Mouse (Mus musculus): ENCODE data around the gene Fndc8. TPM values are rescaled to one million over a fixed set of nuclear protein-coding genes. Genes with fewer than 3 reads are reported as not detected.
"Not testable (repeated sequence)": the region's sequence is repeated elsewhere in the genome, so short reads cannot be mapped to it uniquely, and the experiment has no call there.

Fndc8 gene
- polyA plus RNA-seq, 1 experiment from 2014 or later, result 1.0 TPM

DNA sequence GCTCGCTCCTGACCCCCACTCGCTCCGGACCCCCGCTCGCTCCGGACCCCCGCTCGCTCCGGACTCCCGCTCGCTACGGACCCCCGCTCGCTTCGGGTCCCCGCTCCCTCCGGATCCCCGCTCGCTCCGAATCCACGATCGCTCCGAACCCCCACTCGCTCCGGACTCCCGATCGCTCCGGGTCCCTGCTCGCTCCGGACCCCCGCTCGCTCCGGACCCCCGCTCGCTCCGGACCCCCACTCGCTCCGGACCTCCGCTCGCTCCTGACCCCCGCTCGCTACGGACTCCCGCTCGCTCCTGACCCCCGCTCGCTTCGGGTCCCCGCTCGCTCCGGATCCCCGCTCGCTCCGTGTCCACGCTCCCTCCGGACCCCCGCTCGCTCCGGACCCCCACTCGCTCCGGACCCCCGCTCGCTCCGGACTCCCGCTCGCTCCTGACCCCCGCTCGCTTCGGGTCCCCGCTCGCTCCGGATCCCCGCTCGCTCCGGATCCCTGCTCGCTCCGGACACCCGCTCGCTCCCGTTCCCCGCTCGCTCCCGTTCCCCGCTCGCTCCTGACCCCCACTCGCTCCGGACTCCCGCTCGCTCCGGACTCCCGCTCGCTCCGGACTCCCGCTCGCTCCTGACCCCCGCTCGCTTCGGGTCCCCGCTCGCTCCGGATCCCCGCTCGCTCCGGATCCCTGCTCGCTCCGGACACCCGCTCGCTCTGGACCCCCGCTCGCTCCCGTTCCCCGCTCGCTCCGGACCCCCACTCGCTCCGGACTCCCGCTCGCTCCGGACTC is 39.9 kb downstream of the Fndc8 start:
- peaks cover 46% of the 10 kb centered on the region for H3K27me3 ChIP-seq (ENCODE audit: control insufficient read depth, insufficient read depth, low read depth, low read length)
- H3K9me3 ChIP-seq (replicated peaks; ENCODE audit: control insufficient read depth, low read length, poor library complexity, severe bottlenecking); ATAC-seq; H3K27ac ChIP-seq (ENCODE audit: low read length); H3K36me3 ChIP-seq (ENCODE audit: control insufficient read depth, insufficient read depth, low read length): not testable (repeated sequence)
- peak overlapping the region; percentile 58 for H3K9ac ChIP-seq (ENCODE audit: low read depth, low read length)
- peak overlapping the region; percentile 50 for H3K4me3 ChIP-seq (ENCODE audit: low read depth, low read length)
- H3K4me2 ChIP-seq (ENCODE audit: low read length), result peak overlapping the region; percentile 97
- WGBS, result under 1% methylated on average over 90 of the region's 119 CpGs
- H3K4me1 ChIP-seq (ENCODE audit: control insufficient read depth, insufficient read depth, low read length), result peaks cover 12% of the 10 kb centered on the region

GRCm38 (mm10) chr11:82933186-82933585 is 41.3 kb downstream of the Fndc8 start:
- no peak for ATAC-seq
- Histone ChIP-seq H3K9me3 (replicated peaks; ENCODE audit: control insufficient read depth, low read length, poor library complexity, severe bottlenecking) (no peaks in the 10 kb centered on the region), H3K4me1 (ENCODE audit: control insufficient read depth, insufficient read depth, low read length) (peaks cover 12% of the 10 kb centered on the region), H3K9ac (ENCODE audit: low read depth, low read length) (no peak overlapping the region), H3K4me2 (ENCODE audit: low read length) (peak overlapping the region; percentile 97), H3K27ac (ENCODE audit: low read length) (no peak overlapping the region), H3K27me3 (ENCODE audit: control insufficient read depth, insufficient read depth, low read depth, low read length) (peaks cover 46% of the 10 kb centered on the region), H3K4me3 (ENCODE audit: low read depth, low read length) (peak overlapping the region; percentile 50), H3K36me3 (ENCODE audit: control insufficient read depth, insufficient read depth, low read length) (no peaks in the 10 kb centered on the region)
- WGBS, result 2% methylated on average over 16 of the region's 29 CpGs

DNA sequence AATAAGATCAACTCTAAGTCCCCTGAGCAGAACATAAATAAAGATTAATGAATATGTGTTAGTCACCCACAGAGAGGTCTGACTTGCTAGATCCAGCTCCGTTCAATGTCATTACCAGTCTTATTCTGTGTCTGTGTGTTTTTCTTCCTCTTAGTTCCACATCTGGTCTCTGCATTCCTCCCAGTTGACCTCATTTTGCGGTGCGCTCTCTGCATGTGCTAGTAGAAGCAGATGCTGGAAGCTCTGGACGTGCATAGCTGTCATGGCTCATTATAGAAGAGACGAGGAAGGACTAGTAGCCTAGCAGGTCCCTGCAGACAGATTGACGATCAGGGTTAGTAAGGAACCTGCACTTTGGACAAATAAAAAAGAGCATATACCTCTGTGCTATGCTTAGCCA is 51.4 kb downstream of the Fndc8 start:
- ATAC-seq, result no peak
- H3K4me2 ChIP-seq (ENCODE audit: low read length), result no peak overlapping the region
- H3K9ac ChIP-seq (ENCODE audit: low read depth, low read length), result no peak overlapping the region
- WGBS, result 63% methylated on average over 6 of the region's 6 CpGs
- H3K9me3 ChIP-seq (replicated peaks; ENCODE audit: control insufficient read depth, low read length, poor library complexity, severe bottlenecking), result no peaks in the 10 kb centered on the region
- peaks cover 4% of the 10 kb centered on the region for H3K27me3 ChIP-seq (ENCODE audit: control insufficient read depth, insufficient read depth, low read depth, low read length)
- no peaks in the 10 kb centered on the region for H3K36me3 ChIP-seq (ENCODE audit: control insufficient read depth, insufficient read depth, low read length)
- H3K4me1 ChIP-seq (ENCODE audit: control insufficient read depth, insufficient read depth, low read length), result no peaks in the 10 kb centered on the region
- no peak overlapping the region for H3K4me3 ChIP-seq (ENCODE audit: low read depth, low read length)
- H3K27ac ChIP-seq (ENCODE audit: low read length), result no peak overlapping the region

DNA sequence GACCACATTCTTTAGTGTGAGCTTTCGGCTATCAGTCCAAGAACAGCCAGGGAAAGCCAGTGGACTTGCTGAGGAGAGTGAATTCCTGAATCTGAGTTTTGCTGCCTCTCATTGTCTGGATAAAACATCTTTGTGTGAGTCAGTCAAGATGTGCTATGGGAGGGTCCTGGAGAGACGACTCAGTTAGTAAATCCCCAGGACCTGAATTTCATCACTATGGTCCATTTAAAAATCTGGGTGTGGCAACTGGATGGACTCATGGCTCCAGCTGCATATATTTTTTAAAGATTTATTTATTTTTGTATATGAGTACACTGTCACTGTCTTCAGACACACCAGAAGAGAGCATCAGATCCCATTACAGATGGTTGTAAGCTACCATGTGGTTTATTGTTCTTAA is 53.7 kb downstream of the Fndc8 start:
- Histone ChIP-seq H3K36me3 (ENCODE audit: control insufficient read depth, insufficient read depth, low read length) (no peaks in the 10 kb centered on the region), H3K27me3 (ENCODE audit: control insufficient read depth, insufficient read depth, low read depth, low read length) (peaks cover 5% of the 10 kb centered on the region), H3K9ac (ENCODE audit: low read depth, low read length) (no peak overlapping the region), H3K4me2 (ENCODE audit: low read length) (no peak overlapping the region), H3K4me1 (ENCODE audit: control insufficient read depth, insufficient read depth, low read length) (no peaks in the 10 kb centered on the region), H3K9me3 (replicated peaks; ENCODE audit: control insufficient read depth, low read length, poor library complexity, severe bottlenecking) (no peaks in the 10 kb centered on the region), H3K4me3 (ENCODE audit: low read depth, low read length) (no peak overlapping the region), H3K27ac (ENCODE audit: low read length) (no peak overlapping the region)
- no peak for ATAC-seq
- 72% methylated on average over 2 of the region's 2 CpGs for WGBS

DNA sequence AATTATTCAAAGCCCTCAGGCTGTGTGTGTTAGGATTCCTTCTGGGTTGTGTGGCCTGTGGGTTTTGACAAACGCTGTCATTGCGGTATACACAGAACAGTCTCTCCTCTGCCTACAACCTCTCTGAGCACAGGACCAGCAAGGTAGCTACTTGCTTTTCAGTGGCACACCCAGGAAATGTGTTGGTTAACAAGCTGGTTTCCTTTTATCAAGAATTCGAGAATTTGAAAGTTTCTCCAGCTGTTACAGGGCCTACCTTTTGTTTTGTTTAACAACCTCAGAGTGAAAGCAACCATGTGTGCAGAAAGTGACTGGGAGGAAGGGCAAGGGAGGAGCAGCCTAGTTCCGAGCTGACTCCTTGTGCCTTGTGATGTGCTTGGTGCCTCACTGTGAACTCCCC is 55.5 kb downstream of the Fndc8 start:
- H3K36me3 ChIP-seq (ENCODE audit: control insufficient read depth, insufficient read depth, low read length), result no peaks in the 10 kb centered on the region
- no peak overlapping the region for H3K9ac ChIP-seq (ENCODE audit: low read depth, low read length)
- H3K4me1 ChIP-seq (ENCODE audit: control insufficient read depth, insufficient read depth, low read length), result no peaks in the 10 kb centered on the region
- no peak overlapping the region for H3K4me2 ChIP-seq (ENCODE audit: low read length)
- H3K27ac ChIP-seq (ENCODE audit: low read length), result no peak overlapping the region
- peaks cover 17% of the 10 kb centered on the region for H3K27me3 ChIP-seq (ENCODE audit: control insufficient read depth, insufficient read depth, low read depth, low read length)
- no peak for ATAC-seq
- 44% methylated on average over 4 of the region's 4 CpGs for WGBS
- no peak overlapping the region for H3K4me3 ChIP-seq (ENCODE audit: low read depth, low read length)
- no peaks in the 10 kb centered on the region for H3K9me3 ChIP-seq (replicated peaks; ENCODE audit: control insufficient read depth, low read length, poor library complexity, severe bottlenecking)

DNA sequence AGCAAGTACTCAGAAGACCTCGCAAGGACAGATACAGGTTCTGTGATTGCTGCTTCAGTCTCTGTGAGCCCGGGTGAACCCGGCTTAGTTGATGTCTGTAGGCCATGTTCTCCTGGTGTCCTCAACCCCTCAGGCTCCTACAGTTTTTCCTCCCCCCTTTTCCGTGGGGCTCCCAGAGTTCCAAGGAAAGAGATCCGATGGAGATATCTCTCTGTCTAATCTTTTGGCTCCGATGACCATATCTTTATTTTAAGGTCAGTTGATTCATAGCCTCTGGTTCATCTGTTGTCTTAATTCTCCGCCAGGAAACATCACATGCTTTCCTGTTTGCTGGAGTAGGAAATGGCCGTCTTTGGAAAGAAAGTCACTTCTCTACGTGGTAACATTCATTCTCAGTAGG is 57.1 kb downstream of the Fndc8 start:
- H3K27ac ChIP-seq (ENCODE audit: low read length), result no peak overlapping the region

More for the DNA sequence above, 57.1 kb downstream of the Fndc8 start:
- ATAC-seq, result no peak
- Histone ChIP-seq H3K36me3 (ENCODE audit: control insufficient read depth, insufficient read depth, low read length) (no peaks in the 10 kb centered on the region), H3K4me3 (ENCODE audit: low read depth, low read length) (no peak overlapping the region), H3K9me3 (replicated peaks; ENCODE audit: control insufficient read depth, low read length, poor library complexity, severe bottlenecking) (no peaks in the 10 kb centered on the region), H3K4me2 (ENCODE audit: low read length) (no peak overlapping the region), H3K27me3 (ENCODE audit: control insufficient read depth, insufficient read depth, low read depth, low read length) (peaks cover 28% of the 10 kb centered on the region), H3K9ac (ENCODE audit: low read depth, low read length) (no peak overlapping the region), H3K4me1 (ENCODE audit: control insufficient read depth, insufficient read depth, low read length) (no peaks in the 10 kb centered on the region)
- 88% methylated on average over 9 of the region's 9 CpGs for WGBS

Other genes with a start within 250 kb of the Fndc8 start
- 0.25 and 0.46 TPM in 2 replicates for gene Cct6b, start 127.8 kb upstream of the Fndc8 start, polyA plus RNA-seq (2015; fragmentation: Nextera tagmentation; extraction: Ambion mirVana)
- gene Zfp830, start 127.8 kb upstream of the Fndc8 start, polyA plus RNA-seq (2015; fragmentation: Nextera tagmentation; extraction: Ambion mirVana), result 26.6 and 29.6 TPM in 2 replicates
- gene Lig3, start 111.0 kb upstream of the Fndc8 start, polyA plus RNA-seq (2015; fragmentation: Nextera tagmentation; extraction: Ambion mirVana), result 25.6 and 28.5 TPM in 2 replicates
- gene Rffl, start 20.9 kb upstream of the Fndc8 start, polyA plus RNA-seq (2015; fragmentation: Nextera tagmentation; extraction: Ambion mirVana), result 3.9 and 4.2 TPM in 2 replicates
- 13.6 and 13.7 TPM in 2 replicates for gene Rad51d, start 1.5 kb upstream of the Fndc8 start, polyA plus RNA-seq (2015; fragmentation: Nextera tagmentation; extraction: Ambion mirVana)
- 35.7 and 36.8 TPM in 2 replicates for gene Nle1, start 16.3 kb downstream of the Fndc8 start, polyA plus RNA-seq (2015; fragmentation: Nextera tagmentation; extraction: Ambion mirVana)
- 0.78 and 1.5 TPM in 2 replicates for gene Unc45b, start 18.4 kb downstream of the Fndc8 start, polyA plus RNA-seq (2015; fragmentation: Nextera tagmentation; extraction: Ambion mirVana)
- 1.4 and 1.6 TPM in 2 replicates for gene Slfn5, start 59.2 kb downstream of the Fndc8 start, polyA plus RNA-seq (2015; fragmentation: Nextera tagmentation; extraction: Ambion mirVana)
- gene Slfn9, start 99.7 kb downstream of the Fndc8 start, polyA plus RNA-seq (2015; fragmentation: Nextera tagmentation; extraction: Ambion mirVana), result 1.7 and 1.9 TPM in 2 replicates
- 0.09 and 0.14 TPM in 2 replicates for gene Slfn8, start 128.7 kb downstream of the Fndc8 start, polyA plus RNA-seq (2015; fragmentation: Nextera tagmentation; extraction: Ambion mirVana)
- gene Slfn2, start 173.0 kb downstream of the Fndc8 start, polyA plus RNA-seq (2015; fragmentation: Nextera tagmentation; extraction: Ambion mirVana), result 0.61 and 1.1 TPM in 2 replicates
- gene Slfn1, start 224.7 kb downstream of the Fndc8 start, polyA plus RNA-seq (2015; fragmentation: Nextera tagmentation; extraction: Ambion mirVana), result not detected in 2 replicates

Measured in midbrain, embryonic 16.5 days (tissue).